Mouse (Mus musculus) limb, embryonic 14.5 days (tissue): Measurements from ENCODE around the gene Gm3072. TPM values are rescaled to one million over a fixed set of nuclear protein-coding genes. Genes with fewer than 3 reads are reported as not detected.
"Not testable (repeated sequence)": the region's sequence is repeated elsewhere in the genome, so short reads cannot be mapped to it uniquely, and the experiment has no call there.

Source experiments
- ATAC-seq: fragments of 200-750 bp; cut with Nextera tagmentation; 2 replicates; pipeline ENCODE4 v1.8.0; 2017; ENCODE audit warnings: low read depth, moderate number of reproducible peaks, moderate TSS enrichment; ENCODE audit not compliant: low FRiP score
- DNase-seq: peaks from one replicate; pipeline ENCODE4 v3.0.0-alpha.2; 2015; ENCODE audit warnings: low spot score
- H3K27ac ChIP-seq: fragments of 300-500 bp; sonication (generic); replicated peaks from 2 replicates; pipeline ENCODE4 v1.5.1; 2014; ENCODE audit warnings: low read depth, mild to moderate bottlenecking, low read length, moderate library complexity, mixed read lengths
- H3K27me3 ChIP-seq: fragments of 300-500 bp; sonication (generic); 2 replicates; pipeline ENCODE4 v1.6.1; 2014; ENCODE audit warnings: low read length, mixed read lengths; ENCODE audit not compliant: control insufficient read depth, insufficient read depth
- H3K36me3 ChIP-seq: fragments of 300-500 bp; sonication (generic); 2 replicates; pipeline ENCODE4 v1.6.1; 2014; ENCODE audit warnings: mild to moderate bottlenecking, low read length, moderate library complexity, mixed read lengths; ENCODE audit not compliant: control insufficient read depth, insufficient read depth
- H3K4me1 ChIP-seq: fragments of 300-500 bp; sonication (generic); 2 replicates; pipeline ENCODE4 v1.6.1; 2014; ENCODE audit warnings: antibody characterized with exemption, low read length, mixed read lengths; ENCODE audit not compliant: control insufficient read depth, insufficient read depth
- H3K4me2 ChIP-seq: fragments of 300-500 bp; sonication (generic); replicated peaks from 2 replicates; pipeline ENCODE4 v1.6.1; 2014; ENCODE audit warnings: low read depth, mild to moderate bottlenecking, low read length, moderate library complexity; ENCODE audit not compliant: severe bottlenecking
- H3K4me3 ChIP-seq: fragments of 300-500 bp; sonication (generic); replicated peaks from 2 replicates; pipeline ENCODE4 v1.5.1; 2014; ENCODE audit warnings: low read length
- H3K9ac ChIP-seq: fragments of 300-500 bp; sonication (generic); 2 replicates; pipeline ENCODE4 v1.6.1; 2014; ENCODE audit warnings: mild to moderate bottlenecking, low read depth, low read length, moderate library complexity; ENCODE audit not compliant: severe bottlenecking
- H3K9me3 ChIP-seq: fragments of 300-500 bp; sonication (generic); 2 replicates; pipeline ENCODE4 v1.6.1; 2016; ENCODE audit warnings: low read length; ENCODE audit not compliant: control insufficient read depth
- WGBS: fragments of 180-500 bp; shearing (Covaris S2); extraction: QIAGEN DNeasy Blood & Tissue Kit; methylation state at CpG from one replicate; pipeline ENCODE4 v1.1.7; 2014; 5-methylcytosine and 5-hydroxymethylcytosine counted together
- polyA plus RNA-seq, 2 experiments: library from polyadenylated mRNA; depleted of rRNA in 1 of 2; stranded (reverse) in 1 of 2; unstranded in 1 of 2; fragments of >200 nt; fragmentation: Nextera tagmentation in 1 of 2; extraction: Ambion mirVana in 1 of 2; gene quantifications; 2 replicates each; pipeline versions ENCODE4 v1.2.1 to v1.2.3; 2012 to 2014

Gene Gm3072
- polyA plus RNA-seq (2012; rRNA removed): not detected in 2 replicates
- polyA plus RNA-seq (2014; fragmentation: Nextera tagmentation; extraction: Ambion mirVana): not detected in 2 replicates

- not testable (repeated sequence) for ATAC-seq, H3K4me3 ChIP-seq, H3K4me2 ChIP-seq, H3K36me3 ChIP-seq, DNase-seq, H3K27ac ChIP-seq, H3K9ac ChIP-seq, H3K9me3 ChIP-seq, H3K27me3 ChIP-seq, H3K4me1 ChIP-seq
- WGBS: 93% methylated on average over 1 of the region's 2 CpGs
Measured at GRCm38 (mm10) chr14:41624512-41624911, at the start of gene Gm3072. Gm3072 (minus strand) TSS chr14:41624612.

- WGBS: 76% methylated on average over 2 of the region's 2 CpGs
- not testable (repeated sequence) for H3K4me1 ChIP-seq, H3K9ac ChIP-seq, ATAC-seq, H3K4me3 ChIP-seq, DNase-seq, H3K27ac ChIP-seq, H3K4me2 ChIP-seq, H3K9me3 ChIP-seq, H3K27me3 ChIP-seq, H3K36me3 ChIP-seq
Measured at GRCm38 (mm10) chr14:41648176-41648575, 23.8 kb upstream of the Gm3072 start.

GRCm38 (mm10) chr14:41646387-41646786 lies 22.0 kb upstream of the Gm3072 start, which contains the start of gene Gm3676:
Gm3676 (minus strand) TSS chr14:41646487.
- WGBS: no CpG with 5 or more reads among the region's 1 CpGs
- H3K27ac ChIP-seq, ATAC-seq, H3K4me2 ChIP-seq, H3K27me3 ChIP-seq, H3K9me3 ChIP-seq, H3K9ac ChIP-seq, DNase-seq, H3K4me3 ChIP-seq, H3K4me1 ChIP-seq, H3K36me3 ChIP-seq: not testable (repeated sequence)

DNA sequence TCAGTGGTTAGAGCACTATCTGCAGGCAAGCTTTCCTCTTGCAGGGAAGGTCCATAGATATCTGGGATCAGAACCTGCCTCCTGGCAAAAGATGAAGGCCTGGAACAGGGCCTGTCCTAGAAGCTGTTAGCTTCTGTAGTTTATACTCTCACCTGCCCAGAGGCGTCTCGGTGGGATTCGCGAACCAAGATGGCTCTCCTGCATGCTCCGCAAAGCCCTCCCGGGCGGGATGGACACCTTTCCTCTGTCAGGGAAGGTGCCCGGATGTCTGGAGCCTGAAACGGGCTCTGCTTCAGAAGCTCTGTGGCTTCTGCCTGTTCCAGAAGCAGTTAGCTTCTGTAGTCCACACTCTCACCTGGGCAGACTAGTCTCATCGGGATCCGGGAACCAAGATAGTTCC lies 5.7 kb upstream of the Gm3072 start:
- H3K27ac ChIP-seq, H3K27me3 ChIP-seq, H3K4me2 ChIP-seq, H3K9ac ChIP-seq, H3K4me1 ChIP-seq, DNase-seq, H3K4me3 ChIP-seq, ATAC-seq, H3K36me3 ChIP-seq, H3K9me3 ChIP-seq: not testable (repeated sequence)
- WGBS: 96% methylated on average over 8 of the region's 11 CpGs

DNA sequence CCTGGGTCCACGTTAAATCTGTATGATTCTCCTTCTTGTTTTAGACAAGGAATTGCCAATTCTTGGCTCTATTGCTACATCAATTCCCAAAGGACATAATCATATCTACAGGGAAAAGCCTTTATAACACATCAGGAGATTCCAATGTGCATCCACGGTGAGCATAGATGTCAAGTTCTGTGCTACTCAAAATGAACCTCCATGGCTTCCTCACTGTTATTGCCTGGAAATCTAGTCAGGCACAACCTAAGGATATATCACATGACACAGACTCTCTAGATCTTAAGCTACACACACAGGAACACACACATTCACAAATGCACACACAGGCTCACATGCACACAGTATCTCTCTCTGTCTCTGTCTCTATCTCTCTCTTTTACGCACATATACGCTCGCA lies 1.9 kb downstream of the Gm3072 start:
- H3K27me3 ChIP-seq, ATAC-seq, H3K9ac ChIP-seq, H3K4me2 ChIP-seq, DNase-seq, H3K36me3 ChIP-seq, H3K9me3 ChIP-seq, H3K27ac ChIP-seq, H3K4me1 ChIP-seq, H3K4me3 ChIP-seq: not testable (repeated sequence)
- WGBS: 88% methylated on average over 4 of the region's 5 CpGs

GRCm38 (mm10) chr14:41610690-41611089 lies 13.7 kb downstream of the Gm3072 start:
- DNase-seq, H3K27me3 ChIP-seq, ATAC-seq, H3K4me2 ChIP-seq, H3K36me3 ChIP-seq, H3K9ac ChIP-seq, H3K4me3 ChIP-seq, H3K9me3 ChIP-seq, H3K4me1 ChIP-seq, H3K27ac ChIP-seq: not testable (repeated sequence)
- WGBS: 82% methylated on average over 1 of the region's 1 CpGs

DNA sequence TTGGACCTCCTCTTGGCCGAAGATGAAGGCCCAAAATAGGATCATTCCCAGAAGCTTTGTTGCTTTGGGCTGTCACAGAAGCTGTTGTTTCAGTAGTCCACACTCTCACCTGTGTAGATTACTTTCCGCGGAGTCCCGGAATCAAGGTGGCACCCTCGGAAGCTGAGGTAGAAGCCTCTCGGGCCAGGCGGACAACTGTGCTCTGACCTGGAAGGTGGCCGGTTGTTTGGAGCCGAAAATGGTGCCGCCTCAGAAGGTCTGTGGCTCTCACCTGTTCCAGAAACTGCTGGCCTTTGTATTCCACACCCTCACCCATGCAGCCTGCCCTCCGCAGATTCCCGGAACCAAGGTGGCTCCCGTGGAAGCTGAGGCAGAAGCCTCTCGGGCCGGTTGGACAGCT lies 23.5 kb downstream of the Gm3072 start:
- H3K9ac ChIP-seq, ATAC-seq, DNase-seq, H3K27ac ChIP-seq, H3K4me2 ChIP-seq, H3K9me3 ChIP-seq, H3K36me3 ChIP-seq, H3K27me3 ChIP-seq, H3K4me1 ChIP-seq, H3K4me3 ChIP-seq: not testable (repeated sequence)
- 95% methylated on average over 15 of the region's 15 CpGs for WGBS

- not testable (repeated sequence) for DNase-seq, H3K4me1 ChIP-seq, H3K27ac ChIP-seq, H3K36me3 ChIP-seq, ATAC-seq, H3K4me3 ChIP-seq, H3K27me3 ChIP-seq, H3K9me3 ChIP-seq, H3K9ac ChIP-seq, H3K4me2 ChIP-seq
- WGBS: 76% methylated on average over 1 of the region's 1 CpGs
Measured at GRCm38 (mm10) chr14:41586346-41586745, 38.1 kb downstream of the Gm3072 start.
